Mouse (Mus musculus) myocyte (in vitro differentiated cells): ENCODE measurements around the gene Comt.

Source experiments
- MAX ChIP-seq: IDR thresholded peaks from one replicate; pipeline ENCODE4 v1.6.1; 2011; ENCODE audit warnings: low read depth, mild to moderate bottlenecking, control low read depth
- MYOD1 ChIP-seq, 3 experiments: IDR thresholded peaks; one replicate each; pipeline ENCODE4 v1.6.1; 2011; ENCODE audit warnings: control low read depth in 2 of 3, low read depth in 2 of 3, mild to moderate bottlenecking in 2 of 3, moderate library complexity in 1 of 3; ENCODE audit not compliant: insufficient read length in 2 of 3, control insufficient read depth in 1 of 3
- MYOG ChIP-seq, 3 experiments: IDR thresholded peaks; one replicate each; pipeline ENCODE4 v1.6.1; 2011; ENCODE audit warnings: control low read depth in 2 of 3, low read depth in 2 of 3, mild to moderate bottlenecking in 2 of 3; ENCODE audit not compliant: insufficient read length in 2 of 3, control insufficient read depth in 1 of 3, insufficient read depth in 1 of 3
- POLR2A ChIP-seq: IDR thresholded peaks from one replicate; pipeline ENCODE4 v1.6.1; 2011; ENCODE audit warnings: low read depth, mild to moderate bottlenecking, control low read depth, moderate library complexity; ENCODE audit not compliant: insufficient read length
- POLR2AphosphoS2 ChIP-seq: IDR thresholded peaks from one replicate; pipeline ENCODE4 v1.6.1; 2011; ENCODE audit warnings: low read depth, control low read depth; ENCODE audit not compliant: insufficient read length
- REST ChIP-seq: IDR thresholded peaks from one replicate; pipeline ENCODE4 v1.6.1; 2011; ENCODE audit warnings: mild to moderate bottlenecking, control low read depth, moderate library complexity; ENCODE audit not compliant: insufficient read depth, insufficient read length
- SRF ChIP-seq: IDR thresholded peaks from one replicate; pipeline ENCODE4 v1.6.1; 2011; ENCODE audit warnings: low read depth; ENCODE audit not compliant: control insufficient read depth, insufficient read length
- TCF12 ChIP-seq: IDR thresholded peaks from one replicate; pipeline ENCODE4 v1.6.1; 2011; ENCODE audit warnings: mild to moderate bottlenecking, control low read depth; ENCODE audit not compliant: poor library complexity, insufficient read depth, severe bottlenecking
- TCF3 ChIP-seq: IDR thresholded peaks from one replicate; pipeline ENCODE4 v1.6.1; 2011; ENCODE audit warnings: low read depth, control low read depth; ENCODE audit not compliant: insufficient read length
- USF1 ChIP-seq: IDR thresholded peaks from one replicate; pipeline ENCODE4 v1.6.1; 2011; ENCODE audit warnings: low read depth, mild to moderate bottlenecking, control low read depth, moderate library complexity

GRCm38 (mm10) chr16:18462031-18462430, 35.4 kb upstream of the Comt start:
- TF ChIP-seq POLR2A: no peak
- no peak for TF ChIP-seq POLR2AphosphoS2
- no peak for TF ChIP-seq USF1
- no peak for TF ChIP-seq TCF12
- no peak for TF ChIP-seq MYOD1 (IDR thresholded peaks at IDR 0.05; ENCODE audit: control insufficient read depth in 1 of 3, insufficient read length in 2 of 3, low read depth in 2 of 3)
- no peak for TF ChIP-seq MYOG (IDR thresholded peaks at IDR 0.05; ENCODE audit: control insufficient read depth in 1 of 3, insufficient read depth in 1 of 3, insufficient read length in 2 of 3, low read depth in 2 of 3)
- TF ChIP-seq SRF: no peak
- TF ChIP-seq MAX: no peak
- no peak for TF ChIP-seq TCF3
- no peak for TF ChIP-seq REST
